Mouse (Mus musculus) frontal cortex, postnatal 10 days (tissue): ENCODE data around the gene Tmem37.

ENCODE experiments used
- DNase-seq, 2 experiments: peaks; one replicate each; pipeline ENCODE4 v3.0.0; 2022; ENCODE audit warnings: low spot score in 2 of 2, mixed read lengths in 1 of 2

Gene Tmem37

DNA sequence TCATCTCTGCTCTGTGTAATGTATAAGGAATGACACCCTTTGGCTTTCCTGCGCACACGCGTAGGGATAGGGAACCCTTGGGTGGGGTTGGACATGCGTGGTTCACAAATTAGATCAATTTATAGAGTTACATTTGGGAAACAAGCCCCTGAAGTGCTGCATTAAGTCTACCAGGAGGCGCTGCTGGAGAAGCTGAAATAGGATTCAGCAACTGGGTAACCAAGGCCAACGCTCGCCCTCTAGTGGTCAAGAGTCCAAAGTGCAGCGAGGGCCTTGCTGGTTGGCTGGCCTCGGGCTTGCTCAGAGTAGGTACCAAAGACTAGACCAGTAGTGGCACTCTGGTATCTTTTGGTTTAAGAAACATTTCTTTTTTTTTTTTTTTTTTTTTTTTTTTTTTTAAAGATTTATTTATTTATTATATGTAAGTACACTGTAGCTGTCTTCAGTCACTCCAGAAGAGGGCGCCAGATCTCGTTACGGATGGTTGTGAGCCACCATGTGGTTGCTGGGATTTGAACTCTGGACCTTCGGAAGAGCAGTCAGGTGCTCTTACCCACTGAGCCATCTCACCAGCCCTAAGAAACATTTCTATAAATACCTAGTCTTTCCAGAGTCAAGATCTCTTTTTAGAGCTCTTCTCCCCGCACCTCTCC lies 19.7 kb upstream of the Tmem37 start:
- peak; percentile 66 to 82 for DNase-seq

DNA sequence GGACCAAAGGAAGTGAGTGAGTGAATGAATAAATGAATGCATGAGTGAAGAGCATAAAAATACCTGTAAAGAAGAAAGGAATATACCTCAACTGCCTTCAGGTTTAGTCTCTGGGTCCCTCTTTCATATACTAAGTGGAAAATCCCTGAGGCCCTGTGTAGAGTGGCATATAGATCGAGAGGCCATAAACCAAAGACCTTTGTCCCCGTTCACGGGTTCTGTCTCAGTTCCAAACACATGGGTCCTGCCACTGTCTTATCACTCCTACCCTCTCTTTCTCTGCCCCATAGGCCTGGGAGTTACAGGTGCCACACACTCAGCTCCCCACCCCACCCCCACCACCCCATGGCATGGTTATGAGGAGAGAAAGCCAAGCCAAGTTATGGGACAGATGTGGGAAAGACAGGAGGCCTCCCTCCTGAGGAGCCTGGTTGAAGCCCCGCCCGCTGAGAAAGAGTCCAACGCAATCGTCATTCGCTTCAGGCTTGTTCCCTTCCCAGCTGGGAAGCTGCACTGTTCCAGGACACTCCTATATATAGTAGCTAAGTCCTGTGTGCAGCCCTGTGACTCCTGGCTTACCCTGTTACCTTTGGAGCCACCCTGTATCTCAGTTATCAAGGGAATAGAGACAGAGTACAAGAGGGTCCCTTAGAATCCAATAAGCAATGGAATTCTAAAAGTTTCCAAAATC lies 17.2 kb upstream of the Tmem37 start:
- DNase-seq: no peak

DNA sequence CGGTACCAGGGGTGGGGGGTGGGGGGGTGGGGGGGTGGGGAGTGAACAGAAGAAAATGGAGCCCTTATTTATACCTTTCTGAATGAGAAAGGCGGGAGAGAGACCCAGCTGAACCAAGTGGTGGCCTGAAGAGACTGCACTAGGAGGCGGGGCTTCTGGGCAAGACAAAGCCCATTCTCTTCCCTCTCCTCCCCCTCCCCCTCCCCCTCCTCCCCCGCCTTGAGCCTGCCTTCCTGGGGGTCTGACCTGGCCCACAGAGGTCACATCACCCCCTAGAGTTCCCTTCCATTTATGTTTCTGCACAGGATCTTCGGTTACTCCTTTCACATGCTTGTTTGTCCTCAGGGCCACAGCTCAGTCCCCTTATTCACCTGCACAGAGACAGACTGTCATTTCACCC lies 15.3 kb upstream of the Tmem37 start:
- no peak for DNase-seq

DNA sequence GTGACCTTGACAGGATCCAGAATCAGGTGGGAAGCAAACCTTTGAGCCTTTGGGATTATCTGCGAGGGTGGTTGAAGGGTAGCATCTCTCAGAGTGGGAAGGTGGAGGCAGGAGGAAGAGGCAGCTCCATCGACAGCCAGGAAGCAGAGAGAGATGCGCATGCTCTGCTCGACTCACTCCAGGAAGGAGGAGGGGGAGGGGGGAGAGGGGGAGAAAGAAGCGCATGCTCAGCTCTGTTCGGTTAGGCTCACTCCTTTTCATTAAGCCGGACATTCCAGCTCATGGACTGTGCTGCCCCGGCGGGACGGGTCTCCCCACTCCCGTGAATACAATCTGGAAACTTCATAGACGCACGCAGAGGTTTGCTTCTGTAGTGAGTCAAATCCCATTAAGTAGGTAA lies 12.8 kb upstream of the Tmem37 start:
- DNase-seq: no peak

- DNase-seq: no peak
These were observed 11.8 kb upstream of the Tmem37 start for GRCm38 (mm10) chr1:120085696-120086095.

- no peak for DNase-seq
These were observed 10.1 kb upstream of the Tmem37 start for GRCm38 (mm10) chr1:120083921-120084517.

GRCm38 (mm10) chr1:120082957-120083585 lies 9.2 kb upstream of the Tmem37 start:
- DNase-seq: no peak

- DNase-seq: no peak
These were observed 6.8 kb upstream of the Tmem37 start for GRCm38 (mm10) chr1:120080632-120081031.

GRCm38 (mm10) chr1:120077746-120078410 lies 4.0 kb upstream of the Tmem37 start:
- no peak for DNase-seq

DNA sequence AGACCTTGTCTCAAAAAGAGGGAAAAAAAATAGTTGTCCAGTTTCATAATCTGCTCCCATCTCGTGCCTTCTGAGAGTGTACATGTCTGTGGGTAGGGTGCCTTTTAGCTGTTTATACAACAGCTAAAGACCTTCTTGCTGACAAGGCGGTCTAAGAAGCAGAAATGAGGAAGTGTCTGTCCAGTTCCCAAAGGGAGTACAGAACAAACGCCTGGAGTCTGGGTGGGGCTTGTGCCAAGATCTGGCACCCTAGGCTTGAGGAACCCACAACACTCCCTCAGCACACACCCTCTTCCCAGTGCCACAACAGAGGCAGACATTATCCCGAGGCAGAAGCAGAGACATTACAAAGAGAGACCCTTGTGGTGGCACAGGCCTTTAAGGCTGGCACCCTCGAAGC lies 1.6 kb upstream of the Tmem37 start:
- DNase-seq: no peak

DNA sequence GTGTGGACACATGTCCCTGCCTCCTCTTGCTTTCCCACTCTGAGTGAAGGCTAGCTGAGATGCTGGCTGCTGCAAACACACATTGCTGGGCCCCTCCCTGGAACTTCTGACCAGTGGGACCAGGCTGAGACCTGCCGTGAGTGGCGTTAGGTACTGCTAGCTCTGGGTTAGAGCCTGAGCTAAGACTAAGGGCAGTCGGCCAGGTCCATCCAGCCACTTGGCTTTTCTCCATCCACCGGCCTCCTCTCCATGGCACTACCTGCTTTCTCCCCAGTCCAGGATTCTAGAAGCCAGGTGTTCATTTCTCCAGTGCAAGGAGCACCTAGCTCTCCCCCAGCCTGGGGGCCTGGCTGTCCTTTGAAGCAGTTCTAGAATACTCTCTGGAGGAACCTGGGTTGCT lies 1.1 kb upstream of the Tmem37 start:
- no peak for DNase-seq

GRCm38 (mm10) chr1:120074307-120074702 lies 431 bp upstream of the Tmem37 start:
- no peak for DNase-seq

DNA sequence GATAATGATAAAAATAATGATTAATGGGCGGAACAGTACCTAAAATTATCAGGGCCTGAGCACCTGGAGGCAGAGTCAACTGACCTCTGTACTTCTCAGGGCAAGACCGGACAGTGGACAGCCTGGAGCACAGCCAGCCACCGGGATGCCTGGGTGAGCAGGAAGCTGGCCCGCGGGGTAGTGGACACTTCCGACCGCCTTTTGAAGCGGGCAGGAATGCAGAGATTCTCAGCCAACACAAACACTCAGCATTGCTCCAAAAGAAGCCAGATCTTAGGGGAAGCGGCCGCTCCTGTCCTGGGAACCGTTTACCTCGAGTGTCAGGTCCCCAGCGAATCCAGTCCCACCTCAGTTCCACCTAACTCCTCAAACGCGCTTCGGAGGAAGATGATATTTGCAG lies 974 bp downstream of the Tmem37 start:
- peak in 1 of 2 experiments; percentile 23 for DNase-seq

GRCm38 (mm10) chr1:120071133-120071532 lies 2.7 kb downstream of the Tmem37 start:
- no peak for DNase-seq

GRCm38 (mm10) chr1:120070168-120070567 lies 3.7 kb downstream of the Tmem37 start:
- no peak for DNase-seq

- no peak for DNase-seq
These were observed 4.8 kb downstream of the Tmem37 start for GRCm38 (mm10) chr1:120069120-120069519.

DNA sequence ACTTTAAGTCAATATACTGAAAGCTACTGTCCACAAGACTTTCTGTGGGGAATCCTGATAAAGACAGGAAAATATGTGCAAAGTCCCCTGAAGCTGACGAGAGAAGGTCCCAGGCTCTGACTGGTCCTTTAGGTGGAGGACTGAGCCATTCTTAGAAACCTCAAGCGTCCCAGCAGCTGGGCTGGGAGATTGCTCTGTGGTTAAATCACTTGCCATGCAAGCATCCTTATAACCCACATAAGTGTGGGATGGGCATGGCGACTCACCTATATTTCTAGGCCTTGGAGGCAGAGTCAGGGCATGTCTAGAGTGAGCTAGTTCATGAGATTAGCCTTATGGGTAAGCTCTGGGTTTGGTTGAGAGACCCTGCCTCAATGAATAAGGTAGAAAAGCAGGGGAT lies 7.2 kb downstream of the Tmem37 start:
- DNase-seq: no peak

DNA sequence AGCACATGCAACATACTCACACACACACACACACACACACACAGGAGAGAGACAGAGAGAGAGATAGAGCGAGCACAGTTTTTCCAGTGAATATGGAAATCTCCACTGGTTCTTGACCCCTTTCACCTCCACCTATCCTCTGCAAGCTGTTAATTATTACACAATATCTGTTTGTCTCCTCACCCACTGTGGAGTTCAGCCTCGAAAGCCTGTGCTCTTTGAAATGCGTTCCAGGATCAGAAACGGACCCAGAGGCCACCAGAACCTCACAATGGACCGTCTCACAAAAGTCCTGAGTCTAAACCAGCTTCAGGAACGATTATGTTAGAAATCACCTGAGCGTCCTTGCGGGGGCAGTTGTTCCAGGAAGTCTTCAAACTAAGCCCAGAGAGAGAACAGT lies 7.7 kb downstream of the Tmem37 start:
- DNase-seq: no peak

- DNase-seq: no peak
These were observed 9.7 kb downstream of the Tmem37 start for GRCm38 (mm10) chr1:120064036-120064682.

GRCm38 (mm10) chr1:120062231-120062630 lies 11.6 kb downstream of the Tmem37 start:
- DNase-seq: no peak

- no peak for DNase-seq
These were observed 13.2 kb downstream of the Tmem37 start for GRCm38 (mm10) chr1:120060687-120061086.
